Mouse (Mus musculus) thymus, adult 2 months (tissue): ENCODE data around the gene Psmd3. TPM values are rescaled to one million over a fixed set of nuclear protein-coding genes. Genes with fewer than 3 reads are reported as not detected.
"Not testable (repeated sequence)": the region's sequence is repeated elsewhere in the genome, so short reads cannot be mapped to it uniquely, and the experiment has no call there.

Experiments
- DNase-seq: peaks from one replicate; pipeline ENCODE4 v3.0.0; 2021
- H3K27ac ChIP-seq: fragments of 200-500 bp; 2 replicates; pipeline ENCODE4 v1.5.1; 2012; ENCODE audit warnings: low read length, control low read depth; ENCODE audit not compliant: control insufficient read depth, insufficient read depth
- H3K27me3 ChIP-seq: fragments of 200-500 bp; 2 replicates; pipeline ENCODE4 v1.6.1; 2012; ENCODE audit warnings: mild to moderate bottlenecking, low read length, moderate library complexity, mixed read lengths; ENCODE audit not compliant: control insufficient read depth, insufficient read depth
- H3K36me3 ChIP-seq: fragments of 200-500 bp; 2 replicates; pipeline ENCODE4 v1.6.1; 2012; ENCODE audit warnings: mild to moderate bottlenecking, low read length, moderate library complexity; ENCODE audit not compliant: control insufficient read depth, insufficient read depth
- H3K4me1 ChIP-seq: fragments of 200-500 bp; replicated peaks from 2 replicates; pipeline ENCODE4 v1.6.1; 2012; ENCODE audit warnings: low read length; ENCODE audit not compliant: control insufficient read depth, insufficient read depth
- H3K4me3 ChIP-seq: fragments of 200-500 bp; 2 replicates; pipeline ENCODE4 v1.5.1; 2012; ENCODE audit warnings: mild to moderate bottlenecking, low read length, control low read depth, moderate library complexity; ENCODE audit not compliant: control insufficient read depth, insufficient read depth
- CTCF ChIP-seq: fragments of 200-500 bp; IDR thresholded peaks from 2 replicates; pipeline ENCODE4 v1.5.1; 2012; ENCODE audit warnings: mild to moderate bottlenecking, control low read depth, low read length, moderate library complexity, borderline replicate concordance; ENCODE audit not compliant: control insufficient read depth, poor library complexity, insufficient read depth; ENCODE audit errors: extremely low read depth
- POLR2A ChIP-seq: fragments of 200-500 bp; IDR thresholded peaks from 2 replicates; pipeline ENCODE4 v1.6.1; 2012; ENCODE audit warnings: mild to moderate bottlenecking, low read length, control low read depth, moderate library complexity; ENCODE audit not compliant: control insufficient read depth, poor library complexity, insufficient read depth; ENCODE audit errors: extremely low read depth
- WGBS: fragments of 180-500 bp; shearing (Covaris S2); methylation state at CpG from one replicate; pipeline ENCODE4 v1.1.7; 2018; 5-methylcytosine and 5-hydroxymethylcytosine counted together
- polyA plus RNA-seq: library from polyadenylated mRNA; depleted of rRNA; stranded (reverse); fragments of >200 nt; gene quantifications from 2 replicates; pipeline ENCODE4 v1.2.3, GENCODE M21; 2012

Psmd3 gene
- polyA plus RNA-seq, 1 experiment: 293 TPM

- no peak for DNase-seq
- H3K27ac ChIP-seq: no peak overlapping the region
- 68% methylated on average over 7 of the region's 7 CpGs for WGBS
- H3K4me1 ChIP-seq: no peaks in the 10 kb centered on the region
- H3K36me3 ChIP-seq: no peaks in the 10 kb centered on the region
- no peaks in the 10 kb centered on the region for H3K27me3 ChIP-seq
- TF ChIP-seq CTCF (no peak), POLR2A (no peak)
- H3K4me3 ChIP-seq: no peak overlapping the region
Measured at GRCm38 (mm10) chr11:98675829-98676363, 6.5 kb upstream of the Psmd3 start.

GRCm38 (mm10) chr11:98680023-98680422, 2.3 kb upstream of the Psmd3 start:
- DNase-seq: no peak
- no peak for TF ChIP-seq CTCF
- TF ChIP-seq POLR2A: no peak
- no peak overlapping the region for H3K4me3 ChIP-seq
- WGBS: 100% methylated on average over 1 of the region's 1 CpGs
- H3K27me3 ChIP-seq: no peaks in the 10 kb centered on the region
- H3K36me3 ChIP-seq: no peaks in the 10 kb centered on the region; the same call in 1 of the 2 replicates
- no peak overlapping the region for H3K27ac ChIP-seq
- peaks cover 2% of the 10 kb centered on the region; the same call in 1 of the 2 replicates for H3K4me1 ChIP-seq

- H3K27me3 ChIP-seq, H3K27ac ChIP-seq, H3K4me1 ChIP-seq, H3K36me3 ChIP-seq, H3K4me3 ChIP-seq, DNase-seq: not testable (repeated sequence)
- 92% methylated on average over 4 of the region's 4 CpGs for WGBS
Measured at GRCm38 (mm10) chr11:98680595-98680994, 1.8 kb upstream of the Psmd3 start.

- no peak for TF ChIP-seq CTCF
- no peak for TF ChIP-seq POLR2A
- H3K4me1 ChIP-seq: peaks cover 2% of the 10 kb centered on the region; the same call in 1 of the 2 replicates
- H3K27ac ChIP-seq: no peak overlapping the region
- WGBS: 90% methylated on average over 4 of the region's 4 CpGs
- no peak overlapping the region for H3K4me3 ChIP-seq
- H3K27me3 ChIP-seq: no peaks in the 10 kb centered on the region
- H3K36me3 ChIP-seq: peaks cover 12% of the 10 kb centered on the region
- no peak for DNase-seq
Measured at GRCm38 (mm10) chr11:98681186-98681585, 1.2 kb upstream of the Psmd3 start.

GRCm38 (mm10) chr11:98682811-98683210, 457 bp downstream of the Psmd3 start:
- no peak overlapping the region for H3K27ac ChIP-seq
- under 1% methylated on average over 23 of the region's 23 CpGs for WGBS
- no peaks in the 10 kb centered on the region for H3K27me3 ChIP-seq
- H3K4me3 ChIP-seq: peak overlapping the region; percentile 71
- peaks cover 24% of the 10 kb centered on the region for H3K36me3 ChIP-seq
- no peak for DNase-seq
- TF ChIP-seq CTCF: no peak
- no peak for TF ChIP-seq POLR2A
- H3K4me1 ChIP-seq: peaks cover 2% of the 10 kb centered on the region; the same call in 1 of the 2 replicates

- peaks cover 2% of the 10 kb centered on the region; the same call in 1 of the 2 replicates for H3K4me1 ChIP-seq
- WGBS: 97% methylated on average over 9 of the region's 9 CpGs
- no peak overlapping the region for H3K4me3 ChIP-seq
- H3K27me3 ChIP-seq: no peaks in the 10 kb centered on the region
- DNase-seq: no peak
- H3K27ac ChIP-seq: no peak overlapping the region
- peaks cover 43% of the 10 kb centered on the region for H3K36me3 ChIP-seq
- TF ChIP-seq POLR2A (no peak), CTCF (no peak)
Measured at GRCm38 (mm10) chr11:98685642-98686041, 3.3 kb downstream of the Psmd3 start.

GRCm38 (mm10) chr11:98686976-98687375, 4.6 kb downstream of the Psmd3 start:
- TF ChIP-seq POLR2A (no peak), CTCF (no peak)
- no peaks in the 10 kb centered on the region for H3K27me3 ChIP-seq
- 96% methylated on average over 4 of the region's 4 CpGs for WGBS
- DNase-seq: no peak
- H3K27ac ChIP-seq: no peak overlapping the region
- no peaks in the 10 kb centered on the region for H3K4me1 ChIP-seq
- H3K36me3 ChIP-seq: peaks cover 56% of the 10 kb centered on the region
- no peak overlapping the region for H3K4me3 ChIP-seq
